Mouse (Mus musculus): ENCODE data around the gene Gm45837. TPM values are rescaled to one million over a fixed set of nuclear protein-coding genes. Genes with fewer than 3 reads are reported as not detected.

Gm45837 gene
- total RNA-seq, 2 experiments from 2014 or later: not detected

- TF ChIP-seq CTCF (IDR thresholded peaks at IDR 0.05): no peak
- no peak for DNase-seq
- intact Hi-C loops (cut with DNase I): no loop called here
- Histone ChIP-seq H3K4me3 (peak overlapping the region; percentile 68), H3K27ac (peak overlapping the region; percentile 83)
These were observed 15.2 kb upstream of the Gm45837 start for GRCm38 (mm10) chr7:101395471-101395870.

DNA sequence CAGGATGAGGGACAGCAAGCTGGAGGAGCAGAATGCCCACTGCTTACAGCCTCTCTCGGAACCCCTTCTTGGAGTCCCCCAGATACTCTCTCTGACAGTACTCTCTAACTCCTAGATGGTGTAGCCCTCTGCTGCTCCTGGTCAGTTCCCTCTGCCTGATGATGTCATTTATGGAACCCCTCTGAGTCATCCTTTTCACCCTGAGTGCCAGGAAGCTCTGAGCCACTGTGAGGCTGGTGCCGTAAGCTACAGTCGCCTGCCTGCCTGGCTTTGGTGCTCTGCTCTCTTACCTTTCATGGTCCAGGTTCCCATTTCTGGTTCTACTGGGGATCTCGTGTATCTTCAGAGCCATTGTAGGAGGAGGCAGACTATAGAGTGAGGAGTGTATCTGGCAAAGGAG, 13.5 kb upstream of the Gm45837 start:
- TF ChIP-seq CTCF (IDR thresholded peaks at IDR 0.05): no peak
- intact Hi-C loops (cut with DNase I): no loop called here
- no peak overlapping the region for H3K4me3 ChIP-seq

GRCm38 (mm10) chr7:101401510-101401909, 9.2 kb upstream of the Gm45837 start:
- Histone ChIP-seq H3K27ac (no peak overlapping the region), H3K4me3 (no peak overlapping the region)
- TF ChIP-seq CTCF (IDR thresholded peaks at IDR 0.05): no peak
- intact Hi-C loops (cut with DNase I): no loop called here
- no peak for DNase-seq

More for the DNA sequence above, 13.5 kb upstream of the Gm45837 start:
- no peak overlapping the region for H3K27ac ChIP-seq
- no peak for DNase-seq

- intact Hi-C loops (cut with DNase I): no loop called here
- DNase-seq: no peak
These were observed 6.9 kb upstream of the Gm45837 start for GRCm38 (mm10) chr7:101403831-101404230.

GRCm38 (mm10) chr7:101412796-101413195, 2.1 kb downstream of the Gm45837 start:
- no peak; the same call in 1 of the 2 replicates for TF ChIP-seq CTCF (IDR thresholded peaks at IDR 0.05)
- H3K4me3 ChIP-seq: no peak overlapping the region
- DNase-seq: peak; percentile 89
- H3K27ac ChIP-seq: no peak overlapping the region
- intact Hi-C loops (cut with DNase I): loop anchor here (2.0 kb wide), 1 partner anchor 102 kb away; no protein-coding TSS in a partner anchor

More at GRCm38 (mm10) chr7:101403831-101404230, 6.9 kb upstream of the Gm45837 start:
- H3K27ac ChIP-seq: no peak overlapping the region
- TF ChIP-seq CTCF (IDR thresholded peaks at IDR 0.05): peak; percentile 34
- H3K4me3 ChIP-seq: no peak overlapping the region

GRCm38 (mm10) chr7:101414209-101414608, 3.5 kb downstream of the Gm45837 start:
- intact Hi-C loops (cut with DNase I): no loop called here
- no peak for DNase-seq
- Histone ChIP-seq H3K4me3 (no peak overlapping the region), H3K27ac (no peak overlapping the region)
- TF ChIP-seq CTCF (IDR thresholded peaks at IDR 0.05): no peak

DNA sequence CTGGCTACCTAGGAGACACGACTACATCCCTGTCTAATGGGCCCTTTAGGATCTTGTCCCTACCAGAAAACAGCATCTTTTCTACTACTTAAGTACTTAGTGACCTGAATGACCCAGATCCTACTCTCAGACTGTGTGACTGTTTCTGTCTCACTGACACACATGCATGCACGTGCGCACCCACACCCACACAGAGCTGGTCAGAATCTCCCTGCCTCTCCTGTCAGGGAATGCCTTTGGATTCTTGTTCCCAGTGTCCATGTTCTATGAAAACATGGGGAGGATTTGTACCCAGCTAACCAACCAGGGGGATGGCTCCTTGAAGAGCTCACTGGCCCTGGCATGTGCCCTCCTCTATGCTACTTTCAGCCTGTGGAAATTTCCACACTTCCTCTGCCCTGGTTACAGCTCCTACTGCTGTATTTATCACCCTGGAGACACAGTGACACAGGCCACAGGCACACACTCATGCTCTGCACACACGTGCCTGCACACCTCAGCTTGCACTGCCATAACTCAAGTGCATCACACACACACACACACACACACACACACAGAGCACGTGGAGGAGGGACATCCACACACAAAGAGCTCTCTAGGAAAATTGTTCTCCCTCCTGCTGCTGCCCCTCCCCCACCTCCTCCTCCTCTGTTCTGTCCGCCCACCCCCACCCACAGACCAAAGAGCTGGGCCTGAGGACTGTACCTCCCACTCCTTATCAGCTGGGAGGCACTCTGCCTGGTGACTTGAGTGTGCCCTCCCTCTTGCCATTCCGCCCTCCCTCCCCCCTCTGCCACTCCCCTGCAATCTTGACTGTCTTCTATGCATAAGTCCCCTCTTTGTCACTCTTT, 4.2 kb downstream of the Gm45837 start:
- intact Hi-C loops (cut with DNase I): no loop called here

GRCm38 (mm10) chr7:101415512-101416100, 4.9 kb downstream of the Gm45837 start:
- intact Hi-C loops (cut with DNase I): no loop called here
- Histone ChIP-seq H3K27ac (no peak overlapping the region), H3K4me3 (no peak overlapping the region)
- no peak for TF ChIP-seq CTCF (IDR thresholded peaks at IDR 0.05)
- DNase-seq: no peak

More for the DNA sequence above, 4.2 kb downstream of the Gm45837 start:
- no peak for DNase-seq
- Histone ChIP-seq H3K27ac (no peak overlapping the region), H3K4me3 (no peak overlapping the region)
- no peak for TF ChIP-seq CTCF (IDR thresholded peaks at IDR 0.05)

DNA sequence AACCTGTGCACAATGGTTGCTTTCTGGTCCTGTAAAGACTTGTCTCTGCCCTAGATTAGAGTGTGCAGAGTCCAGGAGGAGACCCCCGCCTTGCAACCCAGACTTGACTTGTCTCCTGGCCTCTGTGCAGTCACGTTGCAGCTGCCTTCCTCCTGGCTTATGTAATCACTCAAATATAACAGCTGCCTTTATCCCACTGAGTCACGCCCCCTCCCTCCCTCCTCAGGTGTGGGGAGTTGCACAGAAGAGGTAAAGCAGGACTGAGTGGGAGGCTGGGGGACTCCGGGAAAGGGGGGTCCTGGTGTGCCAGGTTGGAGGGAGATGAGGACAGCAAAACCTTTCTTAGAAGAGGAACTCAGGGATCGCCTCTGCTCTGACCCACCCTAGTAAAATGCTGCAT, 5.7 kb downstream of the Gm45837 start:
- TF ChIP-seq CTCF (IDR thresholded peaks at IDR 0.05): no peak
- intact Hi-C loops (cut with DNase I): no loop called here
- H3K27ac ChIP-seq: no peak overlapping the region
- no peak overlapping the region for H3K4me3 ChIP-seq
- no peak for DNase-seq

- no peak overlapping the region for H3K27ac ChIP-seq
- TF ChIP-seq CTCF (IDR thresholded peaks at IDR 0.05): no peak
- DNase-seq: no peak
- peak overlapping the region; percentile 9; the same call in 1 of the 2 replicates for H3K4me3 ChIP-seq
- intact Hi-C loops (cut with DNase I): no loop called here
These were observed 8.5 kb downstream of the Gm45837 start for GRCm38 (mm10) chr7:101419013-101419770.

DNA sequence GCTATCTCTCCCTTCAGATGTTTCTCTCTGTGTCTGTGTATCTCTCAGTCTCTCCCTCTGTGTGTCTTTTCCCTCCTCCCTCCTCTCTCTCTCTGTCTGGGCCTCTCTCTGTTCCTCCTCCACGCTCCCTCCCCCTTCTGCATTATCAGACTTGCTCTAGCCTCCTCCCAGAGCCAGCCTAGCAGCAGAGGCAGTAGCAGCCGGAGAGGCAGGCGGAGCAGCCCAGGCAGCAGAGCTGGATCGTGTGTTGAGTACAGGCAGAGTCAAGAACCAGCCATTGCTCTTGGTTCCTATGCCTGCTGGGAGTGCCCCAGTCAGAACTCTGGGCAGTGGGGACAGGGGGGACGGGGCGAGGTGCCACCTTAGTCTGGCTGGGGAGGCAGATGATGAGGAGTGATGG, 10.8 kb downstream of the Gm45837 start, which contains the start of gene Pde2a:
Gene Pde2a (plus strand): TSS at position 163 of the 400 bp plus-strand sequence.
- no peak for TF ChIP-seq CTCF (IDR thresholded peaks at IDR 0.05)
- intact Hi-C loops (cut with DNase I): no loop called here
- H3K27ac ChIP-seq: no peak within 1 kb of the TSS
- DNase-seq: no peak
- no peak within 1 kb of the TSS for H3K4me3 ChIP-seq

DNA sequence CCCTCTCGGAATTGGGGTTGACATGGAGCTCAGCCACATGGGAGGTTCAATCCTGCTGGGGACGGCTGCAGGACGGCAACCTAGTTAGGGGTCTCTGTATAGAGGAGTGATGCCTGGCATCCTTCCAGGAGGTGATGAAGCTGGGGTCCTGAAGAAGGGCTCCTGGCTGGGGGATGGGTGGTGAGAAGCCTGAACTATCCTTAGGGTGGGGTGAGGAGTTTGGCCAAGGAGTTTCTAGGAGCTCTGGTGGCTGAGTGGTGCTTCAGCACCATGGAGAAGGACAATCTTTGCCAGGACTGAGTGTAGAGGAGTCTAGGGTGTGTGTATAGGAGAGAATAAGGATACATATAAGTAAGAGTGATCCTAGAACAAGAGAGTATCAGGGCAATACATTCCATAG, 11.4 kb downstream of the Gm45837 start:
- Histone ChIP-seq H3K4me3 (no peak overlapping the region), H3K27ac (no peak overlapping the region)
- TF ChIP-seq CTCF (IDR thresholded peaks at IDR 0.05): no peak
- DNase-seq: no peak
- intact Hi-C loops (cut with DNase I): no loop called here

GRCm38 (mm10) chr7:101422646-101423045, 12.0 kb downstream of the Gm45837 start:
- H3K4me3 ChIP-seq: no peak overlapping the region
- intact Hi-C loops (cut with DNase I): no loop called here
- no peak for DNase-seq
- no peak overlapping the region for H3K27ac ChIP-seq
- no peak for TF ChIP-seq CTCF (IDR thresholded peaks at IDR 0.05)

Measured in gastrocnemius, adult 2 months (tissue).